Mouse (Mus musculus) kidney, adult 2 months (tissue): ENCODE measurements around the gene Gm45711. TPM values are rescaled to one million over a fixed set of nuclear protein-coding genes. Genes with fewer than 3 reads are reported as not detected.

Source experiments
- DNase-seq: peaks from one replicate; pipeline ENCODE4 v3.0.0; 2021
- H3K27ac ChIP-seq: fragments of 200-500 bp; 2 replicates; pipeline ENCODE4 v1.5.1; 2012; ENCODE audit warnings: low read depth, low read length, control low read depth, inconsistent platforms; ENCODE audit not compliant: insufficient read depth
- H3K27me3 ChIP-seq: fragments of 200-500 bp; replicated peaks from 2 replicates; pipeline ENCODE4 v1.6.1; 2012; ENCODE audit warnings: mild to moderate bottlenecking, moderate library complexity, low read length, inconsistent platforms; ENCODE audit not compliant: control insufficient read depth, insufficient read depth
- H3K36me3 ChIP-seq: fragments of 200-500 bp; 2 replicates; pipeline ENCODE4 v1.6.1; 2012; ENCODE audit warnings: mild to moderate bottlenecking, moderate library complexity, low read length, inconsistent platforms; ENCODE audit not compliant: control insufficient read depth, insufficient read depth
- H3K4me1 ChIP-seq: fragments of 200-500 bp; 2 replicates; pipeline ENCODE4 v1.6.1; 2011; ENCODE audit warnings: low read length; ENCODE audit not compliant: control insufficient read depth, insufficient read depth
- H3K4me3 ChIP-seq: fragments of 200-500 bp; 2 replicates; pipeline ENCODE4 v1.5.1; 2011; ENCODE audit warnings: mild to moderate bottlenecking, low read depth, low read length, control low read depth; ENCODE audit not compliant: insufficient read depth
- CTCF ChIP-seq: fragments of 200-500 bp; conservative IDR thresholded peaks from 2 replicates; pipeline ENCODE4 v1.5.1; 2011; ENCODE audit warnings: low read depth, mild to moderate bottlenecking, control low read depth, low read length, moderate library complexity, mixed read lengths; ENCODE audit not compliant: insufficient read depth, insufficient read length
- POLR2A ChIP-seq: fragments of 200-500 bp; IDR thresholded peaks from one replicate; pipeline ENCODE4 v1.6.1; 2011; ENCODE audit warnings: low read depth, low read length, control low read depth
- WGBS: fragments of 180-500 bp; shearing (Covaris S2); methylation state at CpG from one replicate; pipeline ENCODE4 v1.1.7; 2018; 5-methylcytosine and 5-hydroxymethylcytosine counted together
- polyA plus RNA-seq: library from polyadenylated mRNA; depleted of rRNA; stranded (reverse); fragments of >200 nt; gene quantifications from 2 replicates; pipeline ENCODE4 v1.2.3, GENCODE M21; 2012; rRNA removed

Gm45711 gene
- polyA plus RNA-seq, 1 experiment: not detected

DNA sequence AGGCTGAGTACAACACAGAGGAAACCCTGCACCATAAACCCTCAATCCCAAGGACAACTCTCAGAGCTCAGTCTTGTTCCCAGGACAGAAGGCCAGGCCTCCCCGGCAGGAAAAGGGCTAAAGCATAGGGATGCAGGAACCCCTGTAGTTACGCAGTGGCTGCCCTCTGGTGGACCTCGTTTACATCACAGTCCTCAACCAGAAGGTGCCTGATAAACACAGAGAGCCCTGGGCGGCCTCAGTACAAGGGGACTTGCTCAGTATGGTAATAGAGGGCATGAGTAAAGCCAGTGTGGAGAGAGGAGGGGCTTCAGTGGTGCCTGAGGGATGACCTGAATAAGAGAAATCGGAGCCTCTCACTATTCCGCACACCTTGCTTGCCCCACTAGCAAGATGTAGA lies 75.3 kb downstream of the Gm45711 start:
- 61% methylated on average over 6 of the region's 6 CpGs for WGBS
- Histone ChIP-seq H3K4me3 (no peak overlapping the region), H3K27me3 (no peaks in the 10 kb centered on the region), H3K4me1 (no peaks in the 10 kb centered on the region), H3K27ac (no peak overlapping the region), H3K36me3 (no peaks in the 10 kb centered on the region; the same call in 1 of the 2 replicates)
- no peak for TF ChIP-seq POLR2A
- TF ChIP-seq CTCF: 0 out of 2 replicates have a peak, but pooled peaks have one; percentile 14
- no peak for DNase-seq

DNA sequence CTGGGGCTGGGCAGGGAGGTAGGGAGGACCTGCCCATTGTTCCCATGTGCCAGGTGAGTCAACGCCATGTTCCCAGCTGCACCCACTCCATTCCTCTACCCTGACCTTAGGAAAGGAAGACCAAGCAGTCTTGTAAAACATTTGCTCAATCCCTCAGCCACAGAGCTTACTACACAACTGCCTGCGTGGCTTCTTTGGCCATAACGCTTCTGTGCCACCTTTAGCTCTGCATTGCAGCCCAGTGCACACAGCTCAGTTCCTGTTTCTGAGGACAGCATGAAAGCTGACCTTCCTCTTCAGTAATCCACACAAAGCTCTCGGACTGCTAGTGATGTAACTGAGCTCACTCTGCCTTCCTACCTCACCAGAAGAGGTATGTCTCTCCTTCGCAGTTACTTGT lies 77.0 kb downstream of the Gm45711 start:
- WGBS: 96% methylated on average over 5 of the region's 5 CpGs
- H3K27ac ChIP-seq: no peak overlapping the region
- DNase-seq: no peak
- no peaks in the 10 kb centered on the region; the same call in 1 of the 2 replicates for H3K36me3 ChIP-seq
- H3K4me3 ChIP-seq: no peak overlapping the region
- H3K27me3 ChIP-seq: no peaks in the 10 kb centered on the region
- TF ChIP-seq POLR2A: no peak
- TF ChIP-seq CTCF: no peak
- no peaks in the 10 kb centered on the region for H3K4me1 ChIP-seq

DNA sequence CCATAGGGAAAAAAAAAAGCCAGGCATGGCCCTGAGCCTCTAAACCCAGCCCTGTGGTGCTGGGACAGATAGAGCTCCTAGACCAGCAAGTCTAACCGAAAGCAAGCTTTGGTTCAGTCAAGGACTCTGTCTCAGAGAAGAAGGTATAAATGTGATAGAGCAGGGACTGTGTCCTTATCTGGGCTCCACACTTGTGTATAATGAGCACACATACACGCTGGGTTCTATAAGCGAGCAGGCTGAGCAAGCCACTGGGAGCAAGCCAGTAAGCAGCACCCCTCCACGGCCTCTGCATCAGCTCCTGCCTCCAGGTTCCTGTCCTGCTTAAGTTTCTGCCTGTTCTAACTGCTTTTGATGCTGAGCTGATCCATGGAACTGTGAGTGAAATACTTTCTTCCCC lies 77.8 kb downstream of the Gm45711 start:
- H3K4me3 ChIP-seq: no peak overlapping the region
- WGBS: 97% methylated on average over 4 of the region's 4 CpGs
- DNase-seq: no peak
- no peaks in the 10 kb centered on the region for H3K27me3 ChIP-seq
- no peak for TF ChIP-seq POLR2A
- no peak for TF ChIP-seq CTCF
- no peaks in the 10 kb centered on the region for H3K4me1 ChIP-seq
- H3K36me3 ChIP-seq: peaks cover 7% of the 10 kb centered on the region
- H3K27ac ChIP-seq: no peak overlapping the region

Other genes starting within 250 kb of the Gm45711 start
- 45.1 and 48.5 TPM in 2 replicates for gene Cdh5, start 208.5 kb downstream of the Gm45711 start, polyA plus RNA-seq
- 0.45 and 0.66 TPM in 2 replicates for gene Bean1, start 139.6 kb downstream of the Gm45711 start, polyA plus RNA-seq
- 20.6 and 21.0 TPM in 2 replicates for gene Tk2, start 61.5 kb downstream of the Gm45711 start, polyA plus RNA-seq
- 4.3 and 5.4 TPM in 2 replicates for gene Cklf, start 59.2 kb downstream of the Gm45711 start, polyA plus RNA-seq
- 0.16 and 0.28 TPM in 2 replicates for gene Cmtm2a, start 16.9 kb downstream of the Gm45711 start, polyA plus RNA-seq
- gene Cmtm1, start 64 bp upstream of the Gm45711 start, polyA plus RNA-seq: not detected in 2 replicates
- gene Gm11020, start 11.5 kb upstream of the Gm45711 start, polyA plus RNA-seq: not detected in 2 replicates
- 0.18 TPM in 1 of 2 replicates, not detected in the other for gene Cmtm2b, start 12.1 kb upstream of the Gm45711 start, polyA plus RNA-seq
- gene Cmtm3, start 29.3 kb upstream of the Gm45711 start, polyA plus RNA-seq: 53.3 and 60.4 TPM in 2 replicates
- 31.4 and 32.4 TPM in 2 replicates for gene Cmtm4, start 85.7 kb upstream of the Gm45711 start, polyA plus RNA-seq
- gene Dync1li2, start 133.0 kb upstream of the Gm45711 start, polyA plus RNA-seq: 14.7 and 20.3 TPM in 2 replicates
- gene Terb1, start 199.8 kb upstream of the Gm45711 start, polyA plus RNA-seq: 0.05 TPM in 1 of 2 replicates, not detected in the other
- gene Nae1, start 224.6 kb upstream of the Gm45711 start, polyA plus RNA-seq: 9.7 and 12.7 TPM in 2 replicates
- 7.5 and 8.0 TPM in 2 replicates for gene Car7, start 224.6 kb upstream of the Gm45711 start, polyA plus RNA-seq